Mouse (Mus musculus) stomach, embryonic 16.5 days (tissue): ENCODE data around the gene Cryba2. TPM values are rescaled to one million over a fixed set of nuclear protein-coding genes. Genes with fewer than 3 reads are reported as not detected.

ENCODE experiments used
- ATAC-seq: fragments of 200-750 bp; cut with Nextera tagmentation; 2 replicates; pipeline ENCODE4 v1.8.0; 2017; ENCODE audit warnings: moderate number of reproducible peaks, moderate TSS enrichment; ENCODE audit not compliant: insufficient read depth, low FRiP score
- H3K27ac ChIP-seq: fragments of 300-500 bp; sonication (generic); 2 replicates; pipeline ENCODE4 v1.5.1; 2014; ENCODE audit warnings: low read length
- H3K27me3 ChIP-seq: fragments of 300-500 bp; sonication (generic); 2 replicates; pipeline ENCODE4 v1.6.1; 2014; ENCODE audit warnings: low read length, control low read depth, mixed read lengths; ENCODE audit not compliant: control insufficient read depth, insufficient read depth
- H3K36me3 ChIP-seq: fragments of 300-500 bp; sonication (generic); 2 replicates; pipeline ENCODE4 v1.6.1; 2014; ENCODE audit warnings: low read length; ENCODE audit not compliant: control insufficient read depth, insufficient read depth
- H3K4me1 ChIP-seq: fragments of 300-500 bp; sonication (generic); 2 replicates; pipeline ENCODE4 v1.6.1; 2014; ENCODE audit warnings: low read length, control low read depth, mixed read lengths; ENCODE audit not compliant: control insufficient read depth, insufficient read depth
- H3K4me2 ChIP-seq: fragments of 300-500 bp; sonication (generic); 2 replicates; pipeline ENCODE4 v1.6.1; 2014; ENCODE audit warnings: low read depth, low read length, mixed read lengths
- H3K4me3 ChIP-seq: fragments of 300-500 bp; sonication (generic); replicated peaks from 2 replicates; pipeline ENCODE4 v1.5.1; 2014; ENCODE audit warnings: mild to moderate bottlenecking, low read length
- H3K9ac ChIP-seq: fragments of 300-500 bp; sonication (generic); 2 replicates; pipeline ENCODE4 v1.6.1; 2014; ENCODE audit warnings: low read length
- H3K9me3 ChIP-seq: fragments of 300-500 bp; sonication (generic); replicated peaks from 2 replicates; pipeline ENCODE4 v1.6.1; 2016; ENCODE audit warnings: low read length, control low read depth; ENCODE audit not compliant: control insufficient read depth
- WGBS: fragments of 180-500 bp; shearing (Covaris S2); extraction: QIAGEN DNeasy Blood & Tissue Kit; methylation state at CpG from one replicate; pipeline ENCODE4 v1.1.7; 2014; 5-methylcytosine and 5-hydroxymethylcytosine counted together
- polyA plus RNA-seq: library from polyadenylated mRNA; unstranded; fragments of >200 nt; fragmentation: Nextera tagmentation; extraction: Ambion mirVana; gene quantifications from 2 replicates; pipeline ENCODE4 v1.2.1, GENCODE M21; 2015

Cryba2 gene
- polyA plus RNA-seq, 1 experiment from 2014 or later = 1.4 TPM

DNA sequence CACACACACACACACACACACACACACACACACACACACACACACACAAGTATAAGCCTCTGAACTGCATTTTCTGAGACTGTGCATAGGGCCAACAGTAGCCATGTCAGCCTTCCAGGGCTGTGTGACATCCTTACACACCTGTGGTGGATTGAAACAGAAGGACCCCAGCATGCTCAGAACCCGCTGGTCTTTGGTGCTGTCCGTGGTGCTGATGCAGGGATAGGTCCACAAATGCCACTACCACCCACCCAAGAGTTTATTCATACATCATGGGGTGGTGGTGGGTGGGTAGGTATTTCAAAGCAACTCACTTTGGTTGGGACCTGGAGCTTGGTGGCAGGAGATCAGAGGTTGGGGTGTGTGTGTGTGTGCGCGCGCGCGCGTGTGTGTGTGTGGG, 1.4 kb downstream of the Cryba2 start:
- Histone ChIP-seq H3K4me2 (no peak overlapping the region), H3K4me3 (no peak overlapping the region), H3K36me3 (no peaks in the 10 kb centered on the region), H3K27ac (no peak overlapping the region), H3K9me3 (no peaks in the 10 kb centered on the region), H3K9ac (no peak overlapping the region), H3K27me3 (peaks cover 70% of the 10 kb centered on the region), H3K4me1 (no peaks in the 10 kb centered on the region)
- WGBS = 2% methylated on average over 8 of the region's 8 CpGs
- ATAC-seq = no peak

GRCm38 (mm10) chr1:74885369-74886042, 7.4 kb downstream of the Cryba2 start, which contains the start of gene Fev:
Gene Fev (minus strand): TSS chr1:74885419.
- Histone ChIP-seq H3K4me1 (peaks cover 13% of the 10 kb centered on the region), H3K27ac (no peak within 1 kb of the TSS), H3K4me3 (peak within 1 kb of the TSS; percentile 23), H3K9ac (no peak within 1 kb of the TSS; the same call in 1 of the 2 replicates), H3K9me3 (no peaks in the 10 kb centered on the region), H3K27me3 (peaks cover 88% of the 10 kb centered on the region), H3K4me2 (peak within 1 kb of the TSS; percentile 16), H3K36me3 (no peaks in the 10 kb centered on the region)
- 1% methylated on average over 42 of the region's 43 CpGs for WGBS
- ATAC-seq = no peak

- Histone ChIP-seq H3K4me1 (peaks cover 13% of the 10 kb centered on the region), H3K9me3 (no peaks in the 10 kb centered on the region), H3K27ac (no peak overlapping the region), H3K9ac (no peak overlapping the region; the same call in 1 of the 2 replicates), H3K4me3 (peak overlapping the region; percentile 23), H3K4me2 (peak overlapping the region; percentile 16), H3K27me3 (peaks cover 83% of the 10 kb centered on the region), H3K36me3 (no peaks in the 10 kb centered on the region)
- WGBS = under 1% methylated on average over 57 of the region's 57 CpGs
- no peak for ATAC-seq
Observed at GRCm38 (mm10) chr1:74884196-74885141, 8.5 kb downstream of the Cryba2 start.

- no peaks in the 10 kb centered on the region for H3K36me3 ChIP-seq
- H3K4me3 ChIP-seq = no peak overlapping the region
- H3K4me2 ChIP-seq = no peak overlapping the region
- peaks cover 88% of the 10 kb centered on the region for H3K27me3 ChIP-seq
- H3K4me1 ChIP-seq = peaks cover 13% of the 10 kb centered on the region
- H3K9me3 ChIP-seq = no peaks in the 10 kb centered on the region
- no peak overlapping the region for H3K9ac ChIP-seq
- ATAC-seq = no peak
- no peak overlapping the region for H3K27ac ChIP-seq
- WGBS = 14% methylated on average over 5 of the region's 5 CpGs
Observed at GRCm38 (mm10) chr1:74883441-74883840, 9.5 kb downstream of the Cryba2 start.

- no peak for ATAC-seq
- H3K36me3 ChIP-seq = no peaks in the 10 kb centered on the region
- H3K4me2 ChIP-seq = peak overlapping the region; percentile 50; the same call in 1 of the 2 replicates
- H3K9ac ChIP-seq = no peak overlapping the region
- WGBS = 2% methylated on average over 8 of the region's 8 CpGs
- no peaks in the 10 kb centered on the region for H3K9me3 ChIP-seq
- H3K4me1 ChIP-seq = peaks cover 13% of the 10 kb centered on the region
- H3K27me3 ChIP-seq = peaks cover 83% of the 10 kb centered on the region
- H3K4me3 ChIP-seq = peak overlapping the region; percentile 36; the same call in 1 of the 2 replicates
- H3K27ac ChIP-seq = no peak overlapping the region
Observed at GRCm38 (mm10) chr1:74882828-74883227, 10.1 kb downstream of the Cryba2 start.

DNA sequence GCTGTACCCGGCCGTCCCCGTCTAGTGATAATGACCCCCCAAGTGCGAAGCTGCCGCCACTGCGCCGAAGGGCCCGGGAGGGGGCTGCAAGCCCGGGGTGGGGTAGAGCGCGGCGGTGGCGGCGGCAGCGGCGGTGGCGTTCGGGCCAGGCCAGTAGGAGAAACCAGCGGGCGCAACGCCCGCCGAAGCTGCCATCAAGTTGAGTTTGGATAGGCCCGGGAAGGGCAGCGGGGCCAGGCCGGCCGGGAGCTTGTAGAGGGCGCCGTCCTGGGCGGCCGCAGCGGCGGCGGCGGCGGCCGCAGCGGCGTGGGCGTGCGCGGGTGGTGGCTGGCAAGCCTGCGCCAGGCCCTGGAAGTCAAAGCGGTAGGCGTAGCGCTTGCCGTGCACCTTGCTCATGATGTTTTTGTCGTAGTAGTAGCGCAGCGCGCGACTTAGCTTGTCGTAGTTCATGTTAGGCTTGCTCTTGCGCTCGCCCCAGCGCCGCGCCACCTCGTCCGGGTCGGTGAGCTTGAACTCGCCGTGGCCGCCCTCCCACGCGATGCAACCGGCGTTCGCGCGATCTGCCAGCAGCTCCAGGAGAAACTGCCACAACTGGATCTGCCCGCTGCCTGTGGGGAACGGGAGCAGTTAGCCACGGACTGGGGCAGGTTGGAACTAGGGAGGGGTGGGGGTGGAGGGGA, 10.7 kb downstream of the Cryba2 start:
- H3K27me3 ChIP-seq = peaks cover 80% of the 10 kb centered on the region
- no peak overlapping the region for H3K27ac ChIP-seq
- H3K9me3 ChIP-seq = no peaks in the 10 kb centered on the region
- no peak for ATAC-seq
- peaks cover 13% of the 10 kb centered on the region for H3K4me1 ChIP-seq
- no peak overlapping the region; the same call in 1 of the 2 replicates for H3K9ac ChIP-seq
- under 1% methylated on average over 74 of the region's 74 CpGs for WGBS
- no peaks in the 10 kb centered on the region for H3K36me3 ChIP-seq
- H3K4me2 ChIP-seq = peak overlapping the region; percentile 50
- peak overlapping the region; percentile 36 for H3K4me3 ChIP-seq

GRCm38 (mm10) chr1:74880785-74881360, 12.1 kb downstream of the Cryba2 start:
- no peaks in the 10 kb centered on the region for H3K36me3 ChIP-seq
- no peak overlapping the region for H3K9ac ChIP-seq
- ATAC-seq = no peak
- H3K4me2 ChIP-seq = peak overlapping the region; percentile 30
- H3K27ac ChIP-seq = no peak overlapping the region
- WGBS = 3% methylated on average over 18 of the region's 18 CpGs
- H3K27me3 ChIP-seq = peaks cover 67% of the 10 kb centered on the region
- no peaks in the 10 kb centered on the region for H3K9me3 ChIP-seq
- peak overlapping the region; percentile 18; the same call in 1 of the 2 replicates for H3K4me3 ChIP-seq
- peaks cover 13% of the 10 kb centered on the region for H3K4me1 ChIP-seq

DNA sequence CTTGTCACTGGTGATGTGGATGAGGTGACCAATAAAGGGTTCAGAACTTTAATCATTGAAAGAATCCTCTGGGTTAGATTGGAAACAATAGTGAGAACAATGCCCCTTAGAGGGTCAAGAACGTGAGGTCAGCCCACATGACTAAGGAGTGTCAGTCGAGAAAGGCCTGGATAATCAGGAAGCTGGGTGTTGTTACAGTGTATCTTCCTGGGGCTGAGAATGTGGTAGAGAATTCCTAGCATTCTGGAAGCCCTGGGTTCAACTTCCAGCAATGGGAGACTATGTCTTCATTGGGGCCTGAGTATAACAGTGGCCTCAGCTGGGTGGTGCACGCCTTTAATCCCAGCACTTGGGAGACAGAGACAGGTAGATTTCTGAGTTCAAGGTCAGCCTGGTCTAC, 15.7 kb downstream of the Cryba2 start:
- H3K4me3 ChIP-seq = no peak overlapping the region
- ATAC-seq = no peak
- WGBS = 44% methylated on average over 3 of the region's 3 CpGs
- H3K27me3 ChIP-seq = peaks cover 31% of the 10 kb centered on the region
- no peaks in the 10 kb centered on the region for H3K9me3 ChIP-seq
- H3K27ac ChIP-seq = no peak overlapping the region
- no peak overlapping the region for H3K4me2 ChIP-seq
- H3K36me3 ChIP-seq = no peaks in the 10 kb centered on the region
- H3K4me1 ChIP-seq = peaks cover 4% of the 10 kb centered on the region
- no peak overlapping the region for H3K9ac ChIP-seq
